In genomic region chr8:20907119-20907518, GRCm38 (mm10) we compare ENCODE assay signal across 24 mouse cellular contexts. TPM values are rescaled to one million over a fixed set of nuclear protein-coding genes. Genes with fewer than 3 reads are reported as not detected.
"Had no signal": no experiment of that assay in that cellular context is flagged by ENCODE, and none has a peak within 500 bp of the region (broad histone marks: within the 10 kb centered on the region; RNA-seq: fewer than 3 reads in every experiment).

No protein-coding gene starts in this region.

- ATAC-seq: hindbrain, embryonic 16.5 days; intestine, embryonic 16.5 days had no signal

- DNase-seq: gastrocnemius, postnatal 14 days; gastrocnemius, postnatal 36 days; heart, adult 18-20 months; heart, postnatal 10 days; heart, postnatal 4 days; kidney, adult 18-20 months; kidney, adult 8-10 months; kidney, postnatal 10 days; kidney, postnatal 25 days; kidney, postnatal 4 days; liver; liver, embryonic 13.5 days had no signal

RNA-seq across cellular contexts. Expression of gene Gm15056, which starts 4.7 kb away (rescaled TPM):
- total RNA-seq: gastrocnemius, adult 18-20 months; gastrocnemius, adult 8-10 months; gastrocnemius, postnatal 14 days; gastrocnemius, postnatal 36 days; heart, adult 18-20 months; heart, adult 8-10 months; heart, postnatal 10 days; heart, postnatal 25 days; heart, postnatal 4 days; layer of hippocampus, adult 2 months; layer of hippocampus, postnatal 10 days; layer of hippocampus, postnatal 25 days; left cerebral cortex, adult 2 months; left cerebral cortex, postnatal 14 days; left cerebral cortex, postnatal 36 days had no signal

RNA-seq across cellular contexts. Expression of gene Defb33, which starts 14.7 kb away (rescaled TPM):
- total RNA-seq: gastrocnemius, adult 18-20 months; gastrocnemius, adult 8-10 months; gastrocnemius, postnatal 14 days; gastrocnemius, postnatal 36 days; heart, adult 18-20 months; heart, adult 8-10 months; heart, postnatal 10 days; heart, postnatal 25 days; heart, postnatal 4 days; layer of hippocampus, adult 2 months; layer of hippocampus, postnatal 10 days; layer of hippocampus, postnatal 25 days; left cerebral cortex, adult 2 months; left cerebral cortex, postnatal 14 days; left cerebral cortex, postnatal 36 days had no signal

RNA-seq across cellular contexts. Expression of gene Gm6040, which starts 14.8 kb away (rescaled TPM):
- total RNA-seq: gastrocnemius, adult 18-20 months; gastrocnemius, adult 8-10 months; gastrocnemius, postnatal 14 days; gastrocnemius, postnatal 36 days; heart, adult 18-20 months; heart, adult 8-10 months; heart, postnatal 10 days; heart, postnatal 25 days; heart, postnatal 4 days; layer of hippocampus, adult 2 months; layer of hippocampus, postnatal 10 days; layer of hippocampus, postnatal 25 days; left cerebral cortex, adult 2 months; left cerebral cortex, postnatal 14 days; left cerebral cortex, postnatal 36 days had no signal

RNA-seq across cellular contexts. Expression of gene AY761185, which starts 37.4 kb away (rescaled TPM):
- total RNA-seq: gastrocnemius, adult 18-20 months; gastrocnemius, adult 8-10 months; gastrocnemius, postnatal 14 days; gastrocnemius, postnatal 36 days; heart, adult 18-20 months; heart, adult 8-10 months; heart, postnatal 10 days; heart, postnatal 25 days; heart, postnatal 4 days; layer of hippocampus, adult 2 months; layer of hippocampus, postnatal 10 days; layer of hippocampus, postnatal 25 days; left cerebral cortex, adult 2 months; left cerebral cortex, postnatal 14 days; left cerebral cortex, postnatal 36 days had no signal
